8 mouse cellular contexts compared by ENCODE assay signal in genomic region chr9:46314507-46314906, GRCm38 (mm10). TPM values are rescaled to one million over a fixed set of nuclear protein-coding genes. Genes with fewer than 3 reads are reported as not detected.
DNase-seq lines count a peak whose midpoint lies in the region; ATAC-seq and TF ChIP-seq lines count a peak whose summit lies in the region.

No protein-coding gene starts in this region.

- H3K36me3 ChIP-seq in embryonic facial prominence, embryonic 10.5 days (replicated peaks), result no peaks in the 10 kb centered on the region
- no peaks in the 10 kb centered on the region for H3K36me3 ChIP-seq in lung, embryonic 16.5 days (ENCODE audit: control insufficient read depth, insufficient read depth, low read length)
- no peaks in the 10 kb centered on the region for H3K36me3 ChIP-seq in thymus, adult 2 months (ENCODE audit: control insufficient read depth, insufficient read depth, low read length)

- no peak overlapping the region for H3K9ac ChIP-seq in lung, embryonic 16.5 days (ENCODE audit: low read length)

- peaks cover 22% of the 10 kb centered on the region for H3K27me3 ChIP-seq in embryonic facial prominence, embryonic 10.5 days (replicated peaks; ENCODE audit: low read depth, poor library complexity, severe bottlenecking)
- no peaks in the 10 kb centered on the region for H3K27me3 ChIP-seq in lung, embryonic 16.5 days (ENCODE audit: control insufficient read depth, insufficient read depth, low read depth, low read length)
- H3K27me3 ChIP-seq in thymus, adult 2 months (ENCODE audit: control insufficient read depth, insufficient read depth, low read length), result no peaks in the 10 kb centered on the region

- 8% methylated on average over 4 of the region's 4 CpGs for WGBS in embryonic facial prominence, embryonic 10.5 days
- 8% methylated on average over 4 of the region's 4 CpGs for WGBS in lung, embryonic 16.5 days
- WGBS in thymus, adult 2 months, result 17% methylated on average over 4 of the region's 4 CpGs

- H3K4me3 ChIP-seq in embryonic facial prominence, embryonic 10.5 days, result no peak overlapping the region
- no peak overlapping the region for H3K4me3 ChIP-seq in lung, embryonic 16.5 days (ENCODE audit: low read length)
- no peak overlapping the region for H3K4me3 ChIP-seq in thymus, adult 2 months (ENCODE audit: control insufficient read depth, insufficient read depth, low read length)

- H3K27ac ChIP-seq in embryonic facial prominence, embryonic 10.5 days (replicated peaks), result no peak overlapping the region
- no peak overlapping the region for H3K27ac ChIP-seq in lung, embryonic 16.5 days (ENCODE audit: low read length)
- H3K27ac ChIP-seq in thymus, adult 2 months (ENCODE audit: control insufficient read depth, insufficient read depth, low read length), result no peak overlapping the region

- peak; percentile 87; the same call in 1 of the 2 replicates for TF ChIP-seq CTCF in thymus, adult 2 months (IDR thresholded peaks at IDR 0.05; ENCODE audit: borderline replicate concordance, control insufficient read depth, extremely low read depth, insufficient read depth, low read length, poor library complexity)

- peak; percentile 77 for DNase-seq in adrenal gland, postnatal 10 days
- peak; percentile 79 for DNase-seq in embryonic facial prominence, embryonic 10.5 days (ENCODE audit: low spot score)
- peak; percentile 67 to 78 for DNase-seq in heart, postnatal 14 days
- peak; percentile 54 to 78 for DNase-seq in kidney, postnatal 36 days
- DNase-seq in ovary, adult 18-20 months (ENCODE audit: low spot score), result peak; percentile 35
- peak; percentile 68 for DNase-seq in thymus, adult 2 months

- peaks cover 3% of the 10 kb centered on the region; the same call in 1 of the 2 replicates for H3K9me3 ChIP-seq in embryonic facial prominence, embryonic 10.5 days
- H3K9me3 ChIP-seq in lung, embryonic 16.5 days (ENCODE audit: control insufficient read depth, low read length), result no peaks in the 10 kb centered on the region

- no peak overlapping the region for H3K4me2 ChIP-seq in lung, embryonic 16.5 days (ENCODE audit: low read depth, low read length)

- peaks cover 28% of the 10 kb centered on the region for H3K4me1 ChIP-seq in embryonic facial prominence, embryonic 10.5 days
- no peaks in the 10 kb centered on the region for H3K4me1 ChIP-seq in lung, embryonic 16.5 days (replicated peaks; ENCODE audit: control insufficient read depth, insufficient read depth, low read length)
- H3K4me1 ChIP-seq in thymus, adult 2 months (replicated peaks; ENCODE audit: control insufficient read depth, insufficient read depth, low read length), result no peaks in the 10 kb centered on the region

- intact Hi-C loops in heart, postnatal 14 days (cut with DNase I), result loop anchor here (10.0 kb wide), 1 partner anchor 310 kb away; no protein-coding TSS in a partner anchor

- peak; percentile 60 for ATAC-seq in CD4-positive, CD25-positive, alpha-beta regulatory T cell, adult 4 months
- peak; percentile 54 for ATAC-seq in lung, embryonic 16.5 days (ENCODE audit: low read depth)

- no peak for TF ChIP-seq POLR2A in thymus, adult 2 months (IDR thresholded peaks at IDR 0.05; ENCODE audit: control insufficient read depth, extremely low read depth, insufficient read depth, low read length, poor library complexity)

RNA-seq across cellular contexts. Expression of gene 4931429L15Rik, which starts 5.3 kb away (rescaled TPM):
- not detected for polyA plus RNA-seq in CD4-positive, CD25-positive, alpha-beta regulatory T cell, adult 4 months (2017; shearing (Covaris generic))
- not detected for total RNA-seq in adrenal gland, postnatal 10 days (2021)
- not detected in 2 replicates for polyA plus RNA-seq in embryonic facial prominence, embryonic 10.5 days (2016; fragmentation: Nextera tagmentation; extraction: Ambion mirVana)
- total RNA-seq in heart, postnatal 14 days (2021), result not detected
- not detected in 2 replicates for polyA plus RNA-seq in lung, embryonic 16.5 days (2015; fragmentation: Nextera tagmentation; extraction: Ambion mirVana)
- polyA plus RNA-seq in thymus, adult 2 months (2012; rRNA removed), result 0.07 TPM in 1 of 2 replicates, not detected in the other

RNA-seq across cellular contexts. Expression of gene Bud13, which starts 31.7 kb away (rescaled TPM):
- polyA plus RNA-seq in CD4-positive, CD25-positive, alpha-beta regulatory T cell, adult 4 months (2017; shearing (Covaris generic)), result 10 to 100 TPM; 19.1 to 24.3 TPM
- total RNA-seq in adrenal gland, postnatal 10 days (2021), result 10 to 100 TPM in 1 of 2 experiments, 1 to 10 TPM in 1; 9.5 to 10.4 TPM
- polyA plus RNA-seq in embryonic facial prominence, embryonic 10.5 days (2016; fragmentation: Nextera tagmentation; extraction: Ambion mirVana), result 34.3 and 34.7 TPM in 2 replicates
- 1 to 10 TPM; 7.4 to 7.7 TPM for total RNA-seq in heart, postnatal 14 days (2021)
- 23.3 and 26.8 TPM in 2 replicates for polyA plus RNA-seq in lung, embryonic 16.5 days (2015; fragmentation: Nextera tagmentation; extraction: Ambion mirVana)
- 19.9 and 22.7 TPM in 2 replicates for polyA plus RNA-seq in thymus, adult 2 months (2012; rRNA removed)

RNA-seq across cellular contexts. Expression of gene Zpr1, which starts 41.6 kb away (rescaled TPM):
- polyA plus RNA-seq in CD4-positive, CD25-positive, alpha-beta regulatory T cell, adult 4 months (2017; shearing (Covaris generic)), result 10 to 100 TPM; 31.1 to 40.8 TPM
- total RNA-seq in adrenal gland, postnatal 10 days (2021), result 10 to 100 TPM; 28.9 to 35.5 TPM
- 70.8 and 71.1 TPM in 2 replicates for polyA plus RNA-seq in embryonic facial prominence, embryonic 10.5 days (2016; fragmentation: Nextera tagmentation; extraction: Ambion mirVana)
- 10 to 100 TPM; 18.7 to 19.1 TPM for total RNA-seq in heart, postnatal 14 days (2021)
- polyA plus RNA-seq in lung, embryonic 16.5 days (2015; fragmentation: Nextera tagmentation; extraction: Ambion mirVana), result 44.8 and 46.6 TPM in 2 replicates
- 25.9 and 28.7 TPM in 2 replicates for polyA plus RNA-seq in thymus, adult 2 months (2012; rRNA removed)

RNA-seq across cellular contexts. Expression of gene Apoa5, which starts 46.1 kb away (rescaled TPM):
- not detected for polyA plus RNA-seq in CD4-positive, CD25-positive, alpha-beta regulatory T cell, adult 4 months (2017; shearing (Covaris generic))
- 10 to 100 TPM; 31.4 to 92.9 TPM for total RNA-seq in adrenal gland, postnatal 10 days (2021)
- polyA plus RNA-seq in embryonic facial prominence, embryonic 10.5 days (2016; fragmentation: Nextera tagmentation; extraction: Ambion mirVana), result not detected in 2 replicates
- not detected for total RNA-seq in heart, postnatal 14 days (2021)
- polyA plus RNA-seq in lung, embryonic 16.5 days (2015; fragmentation: Nextera tagmentation; extraction: Ambion mirVana), result not detected in 2 replicates
- 0.09 and 3.4 TPM in 2 replicates for polyA plus RNA-seq in thymus, adult 2 months (2012; rRNA removed)
